Mouse (Mus musculus) gastrocnemius, postnatal 14 days (tissue): ENCODE measurements around the gene Ovca2. TPM values are rescaled to one million over a fixed set of nuclear protein-coding genes. Genes with fewer than 3 reads are reported as not detected.
"Not testable (repeated sequence)": the region's sequence is repeated elsewhere in the genome, so short reads cannot be mapped to it uniquely, and the experiment has no call there.

Experiments used
- DNase-seq: peaks from one replicate; pipeline ENCODE4 v3.0.0; 2021; ENCODE audit warnings: mixed read lengths
- intact Hi-C: fragments of 180-260 bp; cut with DNase I; formaldehyde crosslinking; loops from one replicate; pipeline ENCODE4 v1.15.1; 2025; ENCODE audit warnings: low total_unique reads
- total RNA-seq, 2 experiments: library from RNA; stranded (reverse); gene quantifications; 2 replicates each; pipeline ENCODE4 v1.2.3; 2021

Gene Ovca2
- total RNA-seq, 2 experiments from 2014 or later, result 3.6 to 4.1 TPM

GRCm38 (mm10) chr11:75198792-75199191, 20.2 kb upstream of the Ovca2 start:
- DNase-seq, result no peak

GRCm38 (mm10) chr11:75197956-75198355, 19.3 kb upstream of the Ovca2 start:
- DNase-seq, result no peak
- intact Hi-C loops, result no loop called here

More at GRCm38 (mm10) chr11:75198792-75199191, 20.2 kb upstream of the Ovca2 start:
- intact Hi-C loops, result no loop called here

GRCm38 (mm10) chr11:75196131-75196530, 17.5 kb upstream of the Ovca2 start:
- DNase-seq, result no peak
- intact Hi-C loops, result no loop called here

- peak; percentile 35 for DNase-seq
- intact Hi-C loops, result loop anchor here (5.0 kb wide), 2 partner anchors 37 to 97 kb away; no protein-coding TSS in a partner anchor
These were observed 16.3 kb upstream of the Ovca2 start for GRCm38 (mm10) chr11:75194850-75195461.

- intact Hi-C loops, result loop anchor here (5.0 kb wide), 2 partner anchors 38 to 98 kb away; no protein-coding TSS in a partner anchor
- no peak for DNase-seq
These were observed 15.7 kb upstream of the Ovca2 start for GRCm38 (mm10) chr11:75194121-75194849.

- intact Hi-C loops, result loop anchor here (5.0 kb wide), 2 partner anchors 39 to 99 kb away; no protein-coding TSS in a partner anchor
- peak; percentile 69 for DNase-seq
These were observed 14.8 kb upstream of the Ovca2 start, which contains the start of gene Rtn4rl1 for GRCm38 (mm10) chr11:75193256-75194071. Gene Rtn4rl1, plus strand, starts transcription at chr11:75193783.

GRCm38 (mm10) chr11:75192336-75193214, 13.9 kb upstream of the Ovca2 start:
- intact Hi-C loops, result loop anchor here (5.0 kb wide), 2 partner anchors 40 to 100 kb away; no protein-coding TSS in a partner anchor
- peak; percentile 84 for DNase-seq

- DNase-seq, result no peak
- intact Hi-C loops, result loop anchor here (5.0 kb wide), 2 partner anchors 40 to 100 kb away; no protein-coding TSS in a partner anchor
These were observed 13.2 kb upstream of the Ovca2 start for GRCm38 (mm10) chr11:75191841-75192240.

GRCm38 (mm10) chr11:75190905-75191441, 12.3 kb upstream of the Ovca2 start, which contains the start of gene Dph1:
Gene Dph1, minus strand, starts transcription at chr11:75191241.
- no peak for DNase-seq
- intact Hi-C loops, result loop anchor here (5.0 kb wide), 2 partner anchors 41 to 101 kb away; no protein-coding TSS in a partner anchor

- DNase-seq, result peak; percentile 83
- intact Hi-C loops, result loop anchor here (5.0 kb wide), 2 partner anchors 42 to 102 kb away; no protein-coding TSS in a partner anchor
These were observed 11.7 kb upstream of the Ovca2 start for GRCm38 (mm10) chr11:75190371-75190724.

GRCm38 (mm10) chr11:75189713-75190370, 11.2 kb upstream of the Ovca2 start:
- intact Hi-C loops, result loop anchor here (5.0 kb wide), 2 partner anchors 42 to 102 kb away; no protein-coding TSS in a partner anchor
- no peak for DNase-seq

- intact Hi-C loops, result no loop called here
- DNase-seq, result no peak
These were observed 6.4 kb upstream of the Ovca2 start for GRCm38 (mm10) chr11:75184986-75185385.

- no peak for DNase-seq
- intact Hi-C loops, result no loop called here
These were observed 5.9 kb upstream of the Ovca2 start for GRCm38 (mm10) chr11:75184573-75184972.

- intact Hi-C loops, result no loop called here
- no peak for DNase-seq
These were observed 5.4 kb upstream of the Ovca2 start for GRCm38 (mm10) chr11:75183917-75184570.

GRCm38 (mm10) chr11:75178011-75178410, 624 bp downstream of the Ovca2 start:
- no peak for DNase-seq
- intact Hi-C loops, result no loop called here

- intact Hi-C loops, DNase-seq: not testable (repeated sequence)
These were observed 4.1 kb downstream of the Ovca2 start for GRCm38 (mm10) chr11:75174574-75174973.

- DNase-seq, result no peak
- intact Hi-C loops, result no loop called here
These were observed 4.9 kb downstream of the Ovca2 start for GRCm38 (mm10) chr11:75173799-75174165.
